Comparison of ENCODE assay signal across 10 mouse cellular contexts in the genomic region with DNA sequence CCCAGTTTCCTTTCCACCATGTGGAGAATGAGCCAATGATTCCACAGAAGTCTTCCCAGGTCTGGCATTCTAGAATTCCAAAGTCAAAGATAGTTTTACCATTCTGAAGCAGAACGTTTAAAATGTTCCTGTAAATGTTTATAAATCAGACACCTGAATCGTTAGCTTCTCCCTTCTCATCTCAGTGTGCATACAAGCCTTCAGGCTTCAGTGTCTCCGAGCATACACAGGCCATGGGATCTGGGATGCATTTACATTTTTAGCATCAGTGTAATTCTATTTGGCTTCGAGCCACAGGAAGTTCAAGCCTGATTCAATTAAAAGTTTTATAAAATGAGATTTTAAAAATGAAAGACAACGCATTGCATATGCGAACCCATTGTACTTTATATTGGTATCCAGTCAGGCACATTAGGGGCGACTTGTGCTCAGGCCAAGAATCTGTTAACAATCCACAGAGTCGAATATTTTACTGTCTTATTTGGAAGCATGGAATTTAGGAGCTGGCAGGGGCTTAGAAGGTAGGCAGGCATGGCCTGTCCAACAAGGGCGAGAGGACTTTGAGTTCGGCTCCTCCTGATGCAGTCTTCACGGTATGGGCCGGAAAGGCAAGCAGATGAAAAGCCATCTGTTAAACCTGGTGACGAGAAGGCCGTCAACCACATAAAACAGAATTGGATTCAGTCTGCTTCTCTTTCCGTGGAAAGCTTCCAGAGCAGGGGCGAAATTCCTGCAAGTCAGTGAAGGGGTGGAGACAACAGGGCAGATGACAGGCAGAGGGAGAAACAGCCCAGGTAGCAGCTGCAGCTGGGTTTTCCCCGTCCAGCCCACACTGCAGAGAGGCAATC.
DNase-seq lines count a peak whose midpoint lies in the region; ATAC-seq and TF ChIP-seq lines count a peak whose summit lies in the region.
"Had no signal": no experiment of that assay in that cellular context is flagged by ENCODE, and none has a peak within 500 bp of the region (broad histone marks: within the 10 kb centered on the region; RNA-seq: fewer than 3 reads in every experiment).

No protein-coding gene starts in this region.

- no peak overlapping the region for H3K9ac ChIP-seq in heart, embryonic 11.5 days (ENCODE audit: low read depth, low read length)
- H3K9ac ChIP-seq in kidney, embryonic 15.5 days = no peak overlapping the region
- H3K9ac ChIP-seq: liver, embryonic 14.5 days had no signal

- 57% methylated on average over 17 of the region's 17 CpGs for WGBS in heart, embryonic 11.5 days (ENCODE audit: insufficient replicate concordance)
- 43% methylated on average over 17 of the region's 17 CpGs for WGBS in cerebellum, adult 2 months
- 54% methylated on average over 17 of the region's 17 CpGs for WGBS in kidney, embryonic 15.5 days

- H3K4me3 ChIP-seq in heart, embryonic 11.5 days (ENCODE audit: low read depth, low read length) = no peak overlapping the region
- no peak overlapping the region for H3K4me3 ChIP-seq in cerebellum, adult 2 months (replicated peaks; ENCODE audit: insufficient read depth, low read depth, low read length)
- H3K4me3 ChIP-seq in kidney, embryonic 15.5 days (replicated peaks) = no peak overlapping the region

- no peak for DNase-seq in heart, postnatal 25 days (ENCODE audit: low spot score)
- DNase-seq in cerebellum, adult 2 months = peak; percentile 21 to 31
- DNase-seq in left cerebral cortex, postnatal 4 days = peak; percentile 9
- DNase-seq in embryo, embryonic 11 days = no peak
- no peak for DNase-seq in yolk sac, embryonic 10.5 days (ENCODE audit: low spot score)

- no peak overlapping the region for H3K4me2 ChIP-seq in heart, embryonic 11.5 days
- no peak overlapping the region for H3K4me2 ChIP-seq in kidney, embryonic 15.5 days

- H3K4me1 ChIP-seq in heart, embryonic 11.5 days (ENCODE audit: control insufficient read depth, insufficient read depth, low read length) = peaks cover 19% of the 10 kb centered on the region
- H3K4me1 ChIP-seq in cerebellum, adult 2 months (ENCODE audit: control insufficient read depth, insufficient read depth, low read length) = peaks cover 12% of the 10 kb centered on the region
- peaks cover 15% of the 10 kb centered on the region for H3K4me1 ChIP-seq in kidney, embryonic 15.5 days

- no peak for TF ChIP-seq CTCF in cerebellum, adult 2 months (IDR thresholded peaks at IDR 0.05; ENCODE audit: borderline replicate concordance, insufficient read depth, low read depth, low read length)

- ATAC-seq in heart, embryonic 11.5 days (replicated peaks; ENCODE audit: insufficient number of reproducible peaks, low FRiP score, low TSS enrichment) = no peak
- ATAC-seq in kidney, embryonic 15.5 days (replicated peaks; ENCODE audit: low FRiP score) = no peak
- no peak for ATAC-seq in monocyte, adult 5-6 weeks (replicated peaks; ENCODE audit: insufficient number of reproducible peaks, low FRiP score, low TSS enrichment, poor library complexity, severe bottlenecking)

- H3K36me3 ChIP-seq in heart, embryonic 11.5 days (ENCODE audit: control insufficient read depth, insufficient read depth, low read length) = no peaks in the 10 kb centered on the region
- H3K36me3 ChIP-seq in kidney, embryonic 15.5 days = no peaks in the 10 kb centered on the region

- intact Hi-C loops in heart, postnatal 25 days (cut with DNase I) = no loop called here
- intact Hi-C loops in left cerebral cortex, postnatal 4 days (cut with DNase I) = no loop called here

- peak overlapping the region; percentile 43; the same call in 1 of the 2 replicates for H3K27ac ChIP-seq in heart, embryonic 11.5 days (ENCODE audit: low read depth, low read length)
- H3K27ac ChIP-seq in cerebellum, adult 2 months (ENCODE audit: insufficient read depth, low read length) = no peak overlapping the region
- peak overlapping the region; percentile 34; the same call in 1 of the 2 replicates for H3K27ac ChIP-seq in kidney, embryonic 15.5 days
- H3K27ac ChIP-seq: liver, embryonic 14.5 days had no signal

- no peaks in the 10 kb centered on the region for H3K27me3 ChIP-seq in heart, embryonic 11.5 days (ENCODE audit: control insufficient read depth, insufficient read depth, low read length)
- no peaks in the 10 kb centered on the region for H3K27me3 ChIP-seq in cerebellum, adult 2 months (ENCODE audit: control insufficient read depth, insufficient read depth, low read length)
- no peaks in the 10 kb centered on the region for H3K27me3 ChIP-seq in kidney, embryonic 15.5 days
- H3K27me3 ChIP-seq: CH12.LX had no signal

- no peak for TF ChIP-seq POLR2A in cerebellum, adult 2 months (IDR thresholded peaks at IDR 0.05; ENCODE audit: borderline replicate concordance, insufficient read depth, low read length)

- H3K9me3 ChIP-seq in heart, embryonic 11.5 days (replicated peaks; ENCODE audit: control insufficient read depth, low read length) = peaks cover 3% of the 10 kb centered on the region; the same call in 1 of the 2 replicates
- peaks cover 5% of the 10 kb centered on the region; the same call in 1 of the 2 replicates for H3K9me3 ChIP-seq in kidney, embryonic 15.5 days (replicated peaks)

Comparison
In these comparisons a context has a peak if more than half of its experiments do, and no peak if none do; other contexts are left out.
1. DNase-seq: peak in cerebellum, adult 2 months (2 of 2) and left cerebral cortex, postnatal 4 days (single experiment); none in heart, postnatal 25 days (single experiment), embryo, embryonic 11 days (single experiment) and yolk sac, embryonic 10.5 days (single experiment).